Mouse (Mus musculus): ENCODE measurements around the gene Stfa2. TPM values are rescaled to one million over a fixed set of nuclear protein-coding genes. Genes with fewer than 3 reads are reported as not detected.
"Not testable (repeated sequence)": the region's sequence is repeated elsewhere in the genome, so short reads cannot be mapped to it uniquely, and the experiment has no call there.

Stfa2 gene
- polyA plus RNA-seq (2015; fragmentation: Nextera tagmentation; extraction: Ambion mirVana), result 2.9 and 6.0 TPM in 2 replicates

- no peak for ATAC-seq (ENCODE audit: insufficient number of reproducible peaks, low FRiP score, low TSS enrichment, low read depth)
- no peaks in the 10 kb centered on the region for H3K9me3 ChIP-seq
- no peaks in the 10 kb centered on the region for H3K36me3 ChIP-seq
- no peak within 1 kb of the TSS for H3K27ac ChIP-seq
- H3K27me3 ChIP-seq, result no peaks in the 10 kb centered on the region
- no peaks in the 10 kb centered on the region for H3K4me1 ChIP-seq
- H3K4me3 ChIP-seq, result no peak within 1 kb of the TSS
- H3K9ac ChIP-seq, result no peak within 1 kb of the TSS
- H3K4me2 ChIP-seq, result no peak within 1 kb of the TSS
Measured at GRCm38 (mm10) chr16:36408357-36408756, at the start of gene Stfa2. Gene Stfa2 (minus strand): TSS chr16:36408457.

- H3K27me3 ChIP-seq, result no peaks in the 10 kb centered on the region
- no peaks in the 10 kb centered on the region for H3K4me1 ChIP-seq
- no peak within 1 kb of the TSS for H3K27ac ChIP-seq
- no peak for ATAC-seq (ENCODE audit: insufficient number of reproducible peaks, low FRiP score, low TSS enrichment, low read depth)
- no peaks in the 10 kb centered on the region for H3K9me3 ChIP-seq
- H3K9ac ChIP-seq, result no peak within 1 kb of the TSS
- no peak within 1 kb of the TSS for H3K4me2 ChIP-seq
- WGBS, result 61% methylated on average over 4 of the region's 4 CpGs
- no peak within 1 kb of the TSS for H3K4me3 ChIP-seq
- no peaks in the 10 kb centered on the region for H3K36me3 ChIP-seq
Measured at GRCm38 (mm10) chr16:36455342-36455802, 47.1 kb upstream of the Stfa2 start, which contains the start of gene Stfa3. Gene Stfa3 (minus strand): TSS chr16:36455392.

DNA sequence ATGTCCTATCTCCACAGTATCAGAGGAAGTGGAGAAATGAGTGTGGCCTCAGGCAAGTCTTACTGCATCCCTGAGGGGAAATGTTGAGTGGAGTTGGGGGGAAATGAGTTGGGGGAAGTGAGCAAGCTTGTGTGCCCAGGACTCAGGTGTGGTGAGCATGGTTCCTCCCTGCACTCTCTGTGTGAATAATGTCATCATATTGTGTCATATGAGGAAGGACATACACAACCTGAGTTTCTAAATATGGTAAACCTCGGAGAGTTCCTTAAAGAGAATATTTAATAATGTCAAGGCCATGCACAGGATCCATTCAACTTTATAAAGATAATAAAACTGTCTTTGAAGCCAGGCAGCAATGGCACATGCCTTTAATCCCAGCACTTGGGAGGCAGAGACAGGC, 12.7 kb upstream of the Stfa2 start:
- ATAC-seq (ENCODE audit: insufficient number of reproducible peaks, low FRiP score, low TSS enrichment, low read depth); H3K4me1 ChIP-seq; H3K9me3 ChIP-seq; H3K27ac ChIP-seq; H3K4me3 ChIP-seq; H3K4me2 ChIP-seq; H3K27me3 ChIP-seq; H3K9ac ChIP-seq; H3K36me3 ChIP-seq: not testable (repeated sequence)
- WGBS, result 79% methylated on average over 1 of the region's 1 CpGs

DNA sequence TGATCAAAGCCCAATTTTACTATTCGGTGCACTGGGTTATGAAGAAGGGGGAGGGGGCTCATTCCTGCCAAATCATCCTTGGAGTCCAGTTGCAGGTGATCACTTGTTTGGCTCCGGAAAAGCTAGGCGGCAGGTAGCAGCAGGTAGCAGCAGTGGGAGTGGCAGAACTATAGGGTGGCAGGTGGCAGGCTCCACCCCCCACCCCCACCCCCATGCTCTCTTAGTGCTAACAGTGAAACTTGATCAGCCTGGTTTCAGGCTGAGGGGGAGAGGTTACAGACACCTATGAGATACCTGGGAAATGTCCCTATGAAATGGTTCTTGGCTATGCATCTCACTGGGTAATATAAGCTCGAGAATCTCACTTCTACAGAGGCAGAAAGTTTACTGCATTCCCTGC, 19.2 kb downstream of the Stfa2 start:
- WGBS, result 18% methylated on average over 4 of the region's 4 CpGs
- H3K27me3 ChIP-seq, result no peaks in the 10 kb centered on the region
- H3K9ac ChIP-seq, result no peak overlapping the region
- H3K9me3 ChIP-seq, result no peaks in the 10 kb centered on the region
- H3K36me3 ChIP-seq, result no peaks in the 10 kb centered on the region
- H3K4me2 ChIP-seq, result no peak overlapping the region
- no peak overlapping the region for H3K4me3 ChIP-seq
- H3K4me1 ChIP-seq, result no peaks in the 10 kb centered on the region
- no peak overlapping the region for H3K27ac ChIP-seq
- ATAC-seq (ENCODE audit: insufficient number of reproducible peaks, low FRiP score, low TSS enrichment, low read depth), result no peak

DNA sequence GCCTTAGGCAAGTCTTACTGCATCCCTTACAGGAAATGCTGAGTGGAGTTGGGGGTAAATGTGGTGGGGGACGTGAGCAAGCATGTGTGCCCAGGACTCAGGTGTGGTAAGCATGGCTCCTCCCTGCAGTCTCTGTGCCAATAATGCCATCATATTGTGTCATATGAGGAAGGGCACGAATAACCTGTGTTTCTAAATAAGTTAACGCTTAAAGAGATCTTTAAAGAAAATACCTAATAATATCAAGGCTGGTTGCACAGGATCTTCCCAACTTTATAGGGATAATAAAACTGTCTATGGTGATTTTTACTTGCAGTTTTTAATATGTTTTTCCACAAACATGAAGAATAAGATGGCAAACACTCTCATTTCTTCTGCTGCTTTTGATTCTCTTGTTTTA, 40.6 kb downstream of the Stfa2 start, which contains the start of gene BC100530:
TSS of gene BC100530 (minus strand) at position 101 of the 400 bp plus-strand sequence.
- WGBS, result 55% methylated on average over 3 of the region's 3 CpGs
- H3K4me1 ChIP-seq; H3K4me3 ChIP-seq; H3K4me2 ChIP-seq; H3K27me3 ChIP-seq; H3K9ac ChIP-seq; ATAC-seq (ENCODE audit: insufficient number of reproducible peaks, low FRiP score, low TSS enrichment, low read depth); H3K9me3 ChIP-seq; H3K36me3 ChIP-seq; H3K27ac ChIP-seq: not testable (repeated sequence)

Other genes starting within 250 kb of the Stfa2 start
- gene Gm5483, start 224.2 kb downstream of the Stfa2 start, polyA plus RNA-seq (2015; fragmentation: Nextera tagmentation; extraction: Ambion mirVana), result 2.8 and 4.0 TPM in 2 replicates
- gene Gm5416, start 198.1 kb downstream of the Stfa2 start, polyA plus RNA-seq (2015; fragmentation: Nextera tagmentation; extraction: Ambion mirVana), result 0.82 TPM in 1 of 2 replicates, not detected in the other
- gene 2010005H15Rik, start 187.0 kb downstream of the Stfa2 start, polyA plus RNA-seq (2015; fragmentation: Nextera tagmentation; extraction: Ambion mirVana), result 0.51 and 1.4 TPM in 2 replicates
- 66.7 and 70.7 TPM in 2 replicates for gene Stfa1, start 131.5 kb downstream of the Stfa2 start, polyA plus RNA-seq (2015; fragmentation: Nextera tagmentation; extraction: Ambion mirVana)
- 2.8 and 3.1 TPM in 2 replicates for gene BC117090, start 74.1 kb downstream of the Stfa2 start, polyA plus RNA-seq (2015; fragmentation: Nextera tagmentation; extraction: Ambion mirVana)
- 432 and 436 TPM in 2 replicates for gene BC100530, start 40.7 kb downstream of the Stfa2 start, polyA plus RNA-seq (2015; fragmentation: Nextera tagmentation; extraction: Ambion mirVana)
- gene Stfa3, start 46.9 kb upstream of the Stfa2 start, polyA plus RNA-seq (2015; fragmentation: Nextera tagmentation; extraction: Ambion mirVana), result 115 and 145 TPM in 2 replicates
- 0.11 and 0.45 TPM in 2 replicates for gene Casr, start 153.7 kb upstream of the Stfa2 start, polyA plus RNA-seq (2015; fragmentation: Nextera tagmentation; extraction: Ambion mirVana)

Data from limb, embryonic 15.5 days (tissue).